Mouse (Mus musculus) midbrain, embryonic 14.5 days (tissue): ENCODE data around the gene 2310057M21Rik. TPM values are rescaled to one million over a fixed set of nuclear protein-coding genes. Genes with fewer than 3 reads are reported as not detected.

Experiments
- ATAC-seq: fragments of 200-750 bp; cut with Nextera tagmentation; 2 replicates; pipeline ENCODE4 v1.8.0; 2017; ENCODE audit warnings: moderate number of reproducible peaks, moderate library complexity; ENCODE audit not compliant: low FRiP score, low TSS enrichment
- DNase-seq: peaks from one replicate; pipeline ENCODE4 v3.0.0-alpha.2; 2015
- H3K27ac ChIP-seq: fragments of 300-500 bp; sonication (generic); replicated peaks from 2 replicates; pipeline ENCODE4 v1.5.1; 2014; ENCODE audit warnings: mild to moderate bottlenecking, low read depth, low read length, moderate library complexity
- H3K27me3 ChIP-seq: fragments of 300-500 bp; sonication (generic); 2 replicates; pipeline ENCODE4 v1.6.1; 2014; ENCODE audit warnings: low read length, control low read depth, mixed read lengths; ENCODE audit not compliant: control insufficient read depth, insufficient read depth
- H3K36me3 ChIP-seq: fragments of 300-500 bp; sonication (generic); 2 replicates; pipeline ENCODE4 v1.6.1; 2014; ENCODE audit warnings: low read length, control low read depth; ENCODE audit not compliant: control insufficient read depth, insufficient read depth
- H3K4me1 ChIP-seq: fragments of 300-500 bp; sonication (generic); 2 replicates; pipeline ENCODE4 v1.6.1; 2014; ENCODE audit warnings: mild to moderate bottlenecking, antibody characterized with exemption, low read length, control low read depth; ENCODE audit not compliant: control insufficient read depth, insufficient read depth
- H3K4me2 ChIP-seq: fragments of 300-500 bp; sonication (generic); 2 replicates; pipeline ENCODE4 v1.6.1; 2014; ENCODE audit warnings: mild to moderate bottlenecking, low read length, moderate library complexity
- H3K4me3 ChIP-seq: fragments of 300-500 bp; sonication (generic); replicated peaks from 2 replicates; pipeline ENCODE4 v1.5.1; 2014; ENCODE audit warnings: low read depth, low read length
- H3K9ac ChIP-seq: fragments of 300-500 bp; sonication (generic); replicated peaks from 2 replicates; pipeline ENCODE4 v1.6.1; 2014; ENCODE audit warnings: mild to moderate bottlenecking, low read length, moderate library complexity
- H3K9me3 ChIP-seq: fragments of 300-500 bp; sonication (generic); 2 replicates; pipeline ENCODE4 v1.6.1; 2016; ENCODE audit warnings: low read length, control low read depth, mixed read lengths; ENCODE audit not compliant: control insufficient read depth
- WGBS: fragments of 180-500 bp; shearing (Covaris S2); extraction: QIAGEN DNeasy Blood & Tissue Kit; methylation state at CpG from one replicate; pipeline ENCODE4 v1.1.7; 2014; 5-methylcytosine and 5-hydroxymethylcytosine counted together
- polyA plus RNA-seq: library from polyadenylated mRNA; unstranded; fragments of >200 nt; fragmentation: Nextera tagmentation; extraction: Ambion mirVana; gene quantifications from 2 replicates; pipeline ENCODE4 v1.2.1, GENCODE M21; 2014

2310057M21Rik gene
- polyA plus RNA-seq, 1 experiment from 2014 or later: 28.8 TPM

DNA sequence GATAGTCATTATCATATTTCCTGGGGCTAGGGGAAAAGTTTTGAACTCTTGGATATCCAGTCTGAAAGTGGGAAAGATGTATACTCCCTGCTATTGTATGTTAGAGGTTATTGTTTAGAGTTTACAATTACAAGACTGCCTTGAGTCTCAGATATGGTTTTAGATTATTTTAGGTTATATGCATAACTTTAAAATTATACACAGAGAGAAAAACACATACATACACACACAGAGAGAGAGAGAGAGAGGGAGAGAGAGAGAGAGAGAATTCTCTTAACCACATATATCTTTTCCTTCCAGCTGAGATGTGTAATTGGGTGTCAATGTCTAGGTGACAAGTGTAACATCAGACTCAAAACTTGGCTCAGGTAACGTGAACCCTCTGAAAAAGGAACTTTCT, 29.0 kb downstream of the 2310057M21Rik start, which contains the start of gene Fam24a:
Gene Fam24a (plus strand): TSS at position 301 of the 400 bp plus-strand sequence.
- Histone ChIP-seq H3K4me3 (no peak within 1 kb of the TSS), H3K9me3 (no peaks in the 10 kb centered on the region), H3K36me3 (0 out of 2 replicates have a peak, but pooled peaks cover 2% of the 10 kb centered on the region), H3K4me2 (no peak within 1 kb of the TSS), H3K27ac (no peak within 1 kb of the TSS), H3K4me1 (peaks cover 3% of the 10 kb centered on the region; the same call in 1 of the 2 replicates), H3K27me3 (no peaks in the 10 kb centered on the region), H3K9ac (no peak within 1 kb of the TSS)
- ATAC-seq (no peak), DNase-seq (no peak)
- WGBS: 59% methylated on average over 1 of the region's 1 CpGs

DNA sequence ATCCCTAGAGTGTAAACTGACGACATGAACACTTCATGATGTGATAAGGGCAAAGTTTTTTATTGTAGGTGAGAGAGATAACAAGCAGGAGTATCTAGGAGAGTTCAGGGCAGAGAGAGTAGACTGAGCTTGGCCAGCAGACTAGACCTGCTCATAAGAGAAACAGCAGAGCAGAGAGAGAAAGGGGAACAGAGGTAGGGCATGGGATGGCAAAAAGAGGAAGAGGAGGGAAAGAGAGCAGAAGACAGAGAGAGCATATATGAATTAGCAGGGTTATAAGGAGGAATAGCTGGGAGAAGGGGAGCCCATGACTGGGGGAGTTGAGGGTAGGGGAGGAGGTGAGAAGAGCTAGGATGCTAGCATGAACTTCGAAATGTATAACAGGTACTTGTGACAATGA, 30.9 kb downstream of the 2310057M21Rik start:
- WGBS: 81% methylated on average over 2 of the region's 2 CpGs
- Histone ChIP-seq H3K4me2 (no peak overlapping the region), H3K27ac (no peak overlapping the region), H3K9me3 (no peaks in the 10 kb centered on the region), H3K4me3 (no peak overlapping the region), H3K4me1 (no peaks in the 10 kb centered on the region), H3K27me3 (no peaks in the 10 kb centered on the region), H3K9ac (no peak overlapping the region), H3K36me3 (no peaks in the 10 kb centered on the region)
- no peak for DNase-seq
- ATAC-seq: no peak

DNA sequence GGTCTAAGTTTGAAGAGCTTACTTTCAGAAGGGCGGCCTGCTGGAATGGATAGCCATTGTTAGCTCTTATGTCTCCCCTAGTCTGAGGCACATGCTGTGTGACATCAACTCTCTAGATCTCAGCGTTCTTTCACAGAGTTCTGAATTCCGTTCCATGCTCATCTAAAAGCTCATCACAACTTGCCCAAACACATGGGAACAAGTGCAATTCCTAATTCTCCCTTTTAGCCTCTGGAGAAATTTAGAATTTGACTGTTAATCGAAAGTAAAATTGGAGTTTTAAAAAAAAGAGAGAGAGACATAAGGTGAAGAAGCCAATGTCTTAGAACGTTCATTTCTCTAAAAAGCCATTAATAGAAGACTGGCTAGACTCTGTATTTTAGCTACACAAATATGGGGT, 33.1 kb downstream of the 2310057M21Rik start, which contains the start of gene Fam24b:
Gene Fam24b (minus strand): TSS at position 101 of the 400 bp plus-strand sequence.
- ATAC-seq: no peak

DNA sequence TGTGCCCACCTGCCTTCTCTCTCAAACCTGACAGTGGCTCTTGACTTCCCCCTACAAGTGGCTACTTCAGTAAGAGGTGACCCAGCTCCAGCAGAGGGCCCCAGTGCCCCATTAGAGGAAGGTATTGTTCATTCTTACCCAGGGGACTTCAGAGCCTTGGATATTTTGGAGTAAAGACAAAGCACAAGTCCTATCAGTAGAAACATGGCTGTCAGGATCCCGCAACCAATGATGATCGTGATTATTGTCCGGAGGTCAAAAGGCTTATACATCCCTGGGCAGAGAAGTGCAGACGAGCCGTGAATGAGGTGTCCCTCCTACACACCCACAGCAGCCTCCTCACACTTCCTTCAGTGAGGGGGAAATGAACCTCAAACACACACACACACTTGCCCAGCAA, 35.5 kb downstream of the 2310057M21Rik start:
- Histone ChIP-seq H3K27ac (no peak overlapping the region), H3K9ac (no peak overlapping the region), H3K4me3 (no peak overlapping the region), H3K4me2 (no peak overlapping the region), H3K27me3 (no peaks in the 10 kb centered on the region), H3K9me3 (no peaks in the 10 kb centered on the region), H3K36me3 (no peaks in the 10 kb centered on the region), H3K4me1 (no peaks in the 10 kb centered on the region)
- no peak for ATAC-seq
- no peak for DNase-seq
- WGBS: 93% methylated on average over 5 of the region's 5 CpGs

More for the DNA sequence above, 33.1 kb downstream of the 2310057M21Rik start, which contains the start of gene Fam24b:
- Histone ChIP-seq H3K4me2 (no peak within 1 kb of the TSS), H3K36me3 (no peaks in the 10 kb centered on the region), H3K9ac (no peak within 1 kb of the TSS), H3K27ac (no peak within 1 kb of the TSS), H3K9me3 (no peaks in the 10 kb centered on the region), H3K4me3 (no peak within 1 kb of the TSS), H3K27me3 (no peaks in the 10 kb centered on the region), H3K4me1 (no peaks in the 10 kb centered on the region)
- DNase-seq: no peak
- 90% methylated on average over 5 of the region's 5 CpGs for WGBS

DNA sequence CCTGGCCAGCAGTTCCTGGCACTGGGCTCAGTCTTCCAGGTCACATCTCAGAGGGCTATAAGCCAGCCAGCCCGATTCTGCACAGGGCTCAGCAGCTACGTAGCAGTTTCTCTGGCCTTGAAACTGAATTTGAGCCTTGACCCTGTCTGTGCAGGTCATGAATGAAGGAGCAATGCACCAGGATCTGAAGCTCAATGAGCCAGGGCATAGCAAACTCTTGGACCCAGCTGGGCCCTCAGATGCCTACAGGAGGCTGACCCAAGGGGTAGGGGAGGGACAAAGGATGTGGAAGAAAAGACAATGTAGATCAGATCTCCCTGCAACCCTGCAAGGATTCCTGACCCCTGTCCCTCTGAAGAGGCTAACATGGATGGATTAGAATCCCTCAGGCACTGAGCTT, 40.4 kb downstream of the 2310057M21Rik start, which contains the start of gene Cuzd1:
Gene Cuzd1 (minus strand): TSS at position 101 of the 400 bp plus-strand sequence.
- Histone ChIP-seq H3K9ac (no peak within 1 kb of the TSS), H3K27ac (no peak within 1 kb of the TSS), H3K4me3 (no peak within 1 kb of the TSS), H3K4me2 (no peak within 1 kb of the TSS), H3K27me3 (no peaks in the 10 kb centered on the region), H3K36me3 (no peaks in the 10 kb centered on the region), H3K9me3 (no peaks in the 10 kb centered on the region), H3K4me1 (no peaks in the 10 kb centered on the region)
- ATAC-seq (no peak), DNase-seq (no peak)
- WGBS: 91% methylated on average over 2 of the region's 2 CpGs

DNA sequence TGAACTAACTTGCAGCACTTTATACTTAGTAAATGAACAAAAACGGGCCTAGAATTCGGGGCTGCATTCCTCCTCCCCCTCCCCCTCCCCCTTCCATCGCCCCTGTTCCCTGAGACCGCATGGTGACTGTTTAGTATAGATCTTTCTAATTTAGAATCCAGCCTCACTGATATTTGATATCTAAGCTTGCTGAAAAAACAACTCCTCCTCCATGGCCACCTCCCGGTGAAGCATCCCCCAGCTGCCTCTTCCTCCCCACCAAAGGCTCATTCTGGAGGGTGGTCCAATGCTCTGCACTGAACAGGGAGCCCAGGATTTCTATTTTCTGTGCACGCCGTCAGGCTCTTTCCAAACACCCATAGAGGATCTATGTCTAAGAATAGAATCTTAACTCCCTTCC, 44.2 kb downstream of the 2310057M21Rik start:
- WGBS: 90% methylated on average over 6 of the region's 7 CpGs
- Histone ChIP-seq H3K36me3 (no peaks in the 10 kb centered on the region), H3K4me3 (no peak overlapping the region), H3K4me1 (no peaks in the 10 kb centered on the region), H3K4me2 (no peak overlapping the region), H3K9me3 (no peaks in the 10 kb centered on the region), H3K9ac (no peak overlapping the region), H3K27ac (no peak overlapping the region), H3K27me3 (no peaks in the 10 kb centered on the region)
- no peak for ATAC-seq
- DNase-seq: no peak

DNA sequence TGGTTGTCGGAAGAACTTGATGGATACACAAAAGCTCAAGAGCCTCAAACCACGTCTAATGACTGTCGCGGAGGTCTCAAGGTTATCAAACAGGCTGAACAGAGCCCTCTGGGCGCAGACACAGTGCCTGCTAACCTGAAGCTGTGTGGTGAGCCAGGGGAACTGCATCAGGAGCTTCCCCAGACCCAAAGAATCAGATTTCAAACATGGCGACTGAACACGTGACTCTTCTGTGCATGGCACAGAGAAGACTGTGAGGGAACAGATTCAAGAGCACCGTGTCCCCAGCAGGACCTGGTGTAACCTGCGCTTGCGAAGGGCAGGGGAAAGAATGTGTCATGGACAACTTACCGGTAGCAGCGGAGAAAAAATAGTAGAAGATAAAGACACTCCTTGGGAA, 45.0 kb downstream of the 2310057M21Rik start:
- ATAC-seq (no peak), DNase-seq (no peak)
- 76% methylated on average over 12 of the region's 12 CpGs for WGBS
- H3K9ac ChIP-seq: no peak overlapping the region
- H3K27ac ChIP-seq: no peak overlapping the region
- H3K27me3 ChIP-seq: no peaks in the 10 kb centered on the region
- no peak overlapping the region for H3K4me3 ChIP-seq
- no peaks in the 10 kb centered on the region for H3K9me3 ChIP-seq
- H3K36me3 ChIP-seq: no peaks in the 10 kb centered on the region
- no peak overlapping the region for H3K4me2 ChIP-seq
- no peaks in the 10 kb centered on the region for H3K4me1 ChIP-seq

DNA sequence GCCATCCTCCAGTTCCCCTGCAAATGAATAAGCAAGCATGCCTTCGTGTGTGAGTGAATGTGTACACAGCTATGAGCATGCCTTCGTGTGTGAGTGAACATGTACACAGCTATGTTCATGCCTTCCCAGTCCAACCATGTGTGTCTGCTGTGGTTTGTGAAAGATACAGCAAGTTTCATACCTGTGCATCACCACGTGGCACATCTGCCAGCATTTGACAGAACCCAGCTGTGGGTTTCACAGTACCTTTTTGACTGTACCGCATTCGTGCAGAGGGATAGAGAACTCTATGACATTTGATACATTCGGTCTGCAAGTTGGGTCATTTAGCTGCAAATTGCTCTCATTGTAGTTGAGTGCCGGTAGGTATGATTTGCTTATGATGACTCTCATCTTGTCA, 48.1 kb downstream of the 2310057M21Rik start:
- WGBS: 90% methylated on average over 7 of the region's 7 CpGs
- Histone ChIP-seq H3K27ac (no peak overlapping the region), H3K9ac (no peak overlapping the region), H3K9me3 (no peaks in the 10 kb centered on the region), H3K4me2 (no peak overlapping the region), H3K4me1 (no peaks in the 10 kb centered on the region), H3K27me3 (no peaks in the 10 kb centered on the region), H3K36me3 (no peaks in the 10 kb centered on the region), H3K4me3 (no peak overlapping the region)
- ATAC-seq: no peak
- DNase-seq: no peak

DNA sequence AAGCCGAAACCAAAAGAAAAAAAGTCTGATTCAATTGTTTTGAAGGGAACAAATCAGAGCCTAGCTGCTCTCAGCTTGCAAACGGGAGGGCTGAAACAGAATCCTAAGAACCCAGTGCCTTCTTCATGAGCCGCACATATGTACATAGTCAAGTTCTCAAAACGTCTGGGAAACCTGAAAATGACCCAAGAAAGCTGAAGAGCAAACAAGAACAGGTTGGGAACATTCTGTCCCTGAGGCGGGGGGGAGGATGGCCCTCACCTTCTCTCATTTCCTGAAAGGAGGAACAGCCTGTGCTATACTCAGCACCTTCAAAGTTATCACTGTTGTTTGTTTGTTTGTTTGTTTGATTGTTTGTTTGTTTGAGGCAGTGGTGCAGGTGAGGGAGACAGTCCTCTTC, 55.8 kb downstream of the 2310057M21Rik start:
- no peak for ATAC-seq

More for the DNA sequence above, 55.8 kb downstream of the 2310057M21Rik start:
- no peak for DNase-seq
- Histone ChIP-seq H3K9ac (no peak overlapping the region), H3K4me2 (no peak overlapping the region), H3K9me3 (no peaks in the 10 kb centered on the region), H3K36me3 (no peaks in the 10 kb centered on the region), H3K4me3 (no peak overlapping the region), H3K27me3 (no peaks in the 10 kb centered on the region), H3K4me1 (no peaks in the 10 kb centered on the region), H3K27ac (no peak overlapping the region)
- 86% methylated on average over 5 of the region's 5 CpGs for WGBS
